Comparison of ENCODE assay signal across 13 mouse cellular contexts in genomic region chr2:157486981-157487656, GRCm38 (mm10).
DNase-seq lines count a peak whose midpoint lies in the region; ATAC-seq lines count a peak whose summit lies in the region.
"Had no signal": no experiment of that assay in that cellular context is flagged by ENCODE, and none has a peak within 500 bp of the region (broad histone marks: within the 10 kb centered on the region; RNA-seq: fewer than 3 reads in every experiment).

No protein-coding gene starts in this region.

- 37% methylated on average over 7 of the region's 7 CpGs for WGBS in embryonic facial prominence, embryonic 10.5 days
- WGBS in forebrain, embryonic 10.5 days, result 25% methylated on average over 7 of the region's 7 CpGs
- WGBS in hindbrain, embryonic 12.5 days, result 33% methylated on average over 7 of the region's 7 CpGs
- WGBS in midbrain, embryonic 11.5 days, result 17% methylated on average over 7 of the region's 7 CpGs

- no peak overlapping the region for H3K4me2 ChIP-seq in hindbrain, embryonic 12.5 days (replicated peaks)
- H3K4me2 ChIP-seq in midbrain, embryonic 11.5 days, result peak overlapping the region; percentile 24
- H3K4me2 ChIP-seq: intestine, embryonic 15.5 days; limb, embryonic 13.5 days had no signal

- DNase-seq in embryonic facial prominence, embryonic 10.5 days (ENCODE audit: low spot score), result no peak
- DNase-seq in forebrain, embryonic 10.5 days (ENCODE audit: extremely low spot score, low spot score), result no peak
- peak; percentile 91 for DNase-seq in midbrain, embryonic 11.5 days (ENCODE audit: low spot score, missing footprints)
- DNase-seq in cerebellum, adult 18-20 months, result no peak
- no peak for DNase-seq in layer of hippocampus, postnatal 36 days
- no peak for DNase-seq in layer of hippocampus, adult 8-10 months (ENCODE audit: low spot score in 2 of 2)
- DNase-seq: cerebellum, adult 8-10 months; gastrocnemius, postnatal 36 days; liver, postnatal 0 days had no signal

- no peak overlapping the region; the same call in 1 of the 2 replicates for H3K4me3 ChIP-seq in embryonic facial prominence, embryonic 10.5 days
- H3K4me3 ChIP-seq in forebrain, embryonic 10.5 days, result no peak overlapping the region
- H3K4me3 ChIP-seq in hindbrain, embryonic 12.5 days, result no peak overlapping the region
- H3K4me3 ChIP-seq in midbrain, embryonic 11.5 days (ENCODE audit: low read depth, low read length), result no peak overlapping the region
- H3K4me3 ChIP-seq: intestine, embryonic 15.5 days; limb, embryonic 13.5 days had no signal

- 0 out of 2 replicates have a peak, but pooled peaks cover 4% of the 10 kb centered on the region for H3K27me3 ChIP-seq in embryonic facial prominence, embryonic 10.5 days (replicated peaks; ENCODE audit: low read depth, poor library complexity, severe bottlenecking)
- peaks cover 15% of the 10 kb centered on the region for H3K27me3 ChIP-seq in forebrain, embryonic 10.5 days (ENCODE audit: poor library complexity, severe bottlenecking)
- no peaks in the 10 kb centered on the region for H3K27me3 ChIP-seq in hindbrain, embryonic 12.5 days
- peaks cover 9% of the 10 kb centered on the region for H3K27me3 ChIP-seq in midbrain, embryonic 11.5 days (ENCODE audit: control insufficient read depth, insufficient read depth, low read length)
- H3K27me3 ChIP-seq: intestine, embryonic 15.5 days; limb, embryonic 13.5 days had no signal

- ATAC-seq in hindbrain, embryonic 12.5 days (ENCODE audit: low FRiP score), result peak; percentile 28; the same call in 1 of the 2 replicates
- ATAC-seq in midbrain, embryonic 11.5 days (ENCODE audit: low FRiP score), result peak; percentile 74
- no peak for ATAC-seq in monocyte, adult 5-6 weeks (replicated peaks; ENCODE audit: insufficient number of reproducible peaks, low FRiP score, low TSS enrichment, poor library complexity, severe bottlenecking)
- ATAC-seq: liver, postnatal 0 days had no signal

- peak overlapping the region; percentile 85 for H3K27ac ChIP-seq in embryonic facial prominence, embryonic 10.5 days (replicated peaks)
- H3K27ac ChIP-seq in forebrain, embryonic 10.5 days, result peak overlapping the region; percentile 92
- peak overlapping the region; percentile 89 for H3K27ac ChIP-seq in hindbrain, embryonic 12.5 days
- peak overlapping the region; percentile 92 for H3K27ac ChIP-seq in midbrain, embryonic 11.5 days (ENCODE audit: low read depth, low read length)
- H3K27ac ChIP-seq: intestine, embryonic 15.5 days had no signal

- peaks cover 61% of the 10 kb centered on the region for H3K4me1 ChIP-seq in embryonic facial prominence, embryonic 10.5 days
- peaks cover 61% of the 10 kb centered on the region for H3K4me1 ChIP-seq in forebrain, embryonic 10.5 days
- H3K4me1 ChIP-seq in hindbrain, embryonic 12.5 days, result peaks cover 29% of the 10 kb centered on the region
- H3K4me1 ChIP-seq in midbrain, embryonic 11.5 days (ENCODE audit: control insufficient read depth, insufficient read depth, low read length), result peaks cover 27% of the 10 kb centered on the region

- peak overlapping the region; percentile 23; the same call in 1 of the 2 replicates for H3K9ac ChIP-seq in hindbrain, embryonic 12.5 days
- H3K9ac ChIP-seq in midbrain, embryonic 11.5 days (ENCODE audit: low read length), result peak overlapping the region; percentile 49
- H3K9ac ChIP-seq: intestine, embryonic 15.5 days; limb, embryonic 13.5 days; liver, postnatal 0 days had no signal

- H3K9me3 ChIP-seq in embryonic facial prominence, embryonic 10.5 days, result no peaks in the 10 kb centered on the region
- H3K9me3 ChIP-seq in forebrain, embryonic 10.5 days, result no peaks in the 10 kb centered on the region
- no peaks in the 10 kb centered on the region for H3K9me3 ChIP-seq in hindbrain, embryonic 12.5 days (replicated peaks)
- H3K9me3 ChIP-seq in midbrain, embryonic 11.5 days (ENCODE audit: control insufficient read depth, low read length), result no peaks in the 10 kb centered on the region
- H3K9me3 ChIP-seq: intestine, embryonic 15.5 days; limb, embryonic 13.5 days had no signal

- H3K36me3 ChIP-seq in embryonic facial prominence, embryonic 10.5 days (replicated peaks), result no peaks in the 10 kb centered on the region
- H3K36me3 ChIP-seq in forebrain, embryonic 10.5 days (replicated peaks), result no peaks in the 10 kb centered on the region
- H3K36me3 ChIP-seq in hindbrain, embryonic 12.5 days, result no peaks in the 10 kb centered on the region
- no peaks in the 10 kb centered on the region for H3K36me3 ChIP-seq in midbrain, embryonic 11.5 days (ENCODE audit: control insufficient read depth, insufficient read depth, low read length)
- H3K36me3 ChIP-seq: intestine, embryonic 15.5 days; limb, embryonic 13.5 days had no signal
